Mouse (Mus musculus) embryonic stem cell, embryonic (primary cell): ENCODE results near the gene Serpina3j.
"Not testable (repeated sequence)": the region's sequence is repeated elsewhere in the genome, so short reads cannot be mapped to it uniquely, and the experiment has no call there.

Source experiments
- CTCF ChIA-PET, 4 experiments: fragments of 300-600 bp in 2 of 4; fragments of 350-600 bp in 2 of 4; sonication (Branson Sonifier 250); formaldehyde crosslinking; loops; one replicate each; lab custom pipeline; 2022; ENCODE audit warnings: inconsistent platforms in 2 of 4; lab: Charles Lee
- POLR2A ChIA-PET, 4 experiments: fragments of 300-600 bp in 2 of 4; fragments of 350-600 bp in 2 of 4; sonication (Branson Sonifier 250); formaldehyde crosslinking; loops; one replicate each; lab custom pipeline; 2022; ENCODE audit warnings: antibody characterized with exemption in 4 of 4, inconsistent platforms in 1 of 4; lab: Charles Lee

Serpina3j gene

GRCm38 (mm10) chr12:104314253-104314652 lies at the start of gene Serpina3j:
Gene Serpina3j, plus strand, starts transcription at chr12:104314553.
- ChIA-PET POLR2A (no interaction called here), CTCF (no interaction called here)

- ChIA-PET POLR2A (interaction anchor here in 1 of 4 experiments (1.1 kb wide), 1 partner anchor 19 kb away, joined by 4 read pairs; no protein-coding TSS in a partner anchor), CTCF (no interaction called here)
These were observed 48.0 kb upstream of the Serpina3j start for GRCm38 (mm10) chr12:104266374-104266773.

- CTCF ChIA-PET, result no interaction called here
- POLR2A ChIA-PET, result interaction anchor here in 1 of 4 experiments (1.4 kb wide), 1 partner anchor 31 kb away, joined by 3 read pairs; no protein-coding TSS in a partner anchor
These were observed 35.9 kb upstream of the Serpina3j start for GRCm38 (mm10) chr12:104278216-104279055.

- ChIA-PET POLR2A (interaction anchor here in 1 of 4 experiments (1.4 kb wide), 1 partner anchor 31 kb away, joined by 3 read pairs; no protein-coding TSS in a partner anchor), CTCF (no interaction called here)
These were observed 35.3 kb upstream of the Serpina3j start for GRCm38 (mm10) chr12:104279056-104279435.

GRCm38 (mm10) chr12:104283380-104283779 lies 31.0 kb upstream of the Serpina3j start:
- ChIA-PET CTCF (no interaction called here), POLR2A (no interaction called here)

GRCm38 (mm10) chr12:104288336-104288735 lies 26.0 kb upstream of the Serpina3j start:
- POLR2A ChIA-PET, result no interaction called here
- CTCF ChIA-PET, result interaction anchor here in 1 of 4 experiments (0.5 kb wide), 1 partner anchor 189 kb away, joined by 3 read pairs; no protein-coding TSS in a partner anchor

- ChIA-PET CTCF (interaction anchor here in 1 of 4 experiments (1.5 kb wide), 1 partner anchor 129 kb away, joined by 3 read pairs; no protein-coding TSS in a partner anchor), POLR2A (no interaction called here)
These were observed 24.5 kb upstream of the Serpina3j start for GRCm38 (mm10) chr12:104289872-104290271.

- CTCF ChIA-PET, result no interaction called here
- POLR2A ChIA-PET, result interaction anchor here in 1 of 4 experiments (1.3 kb wide), 1 partner anchor 12 kb away, joined by 3 read pairs; no protein-coding TSS in a partner anchor
These were observed 20.4 kb upstream of the Serpina3j start for GRCm38 (mm10) chr12:104293963-104294362.

- POLR2A ChIA-PET, result interaction anchor here in 1 of 4 experiments (0.6 kb wide), 1 partner anchor 13 kb away, joined by 3 read pairs; no protein-coding TSS in a partner anchor
These were observed 16.3 kb upstream of the Serpina3j start for GRCm38 (mm10) chr12:104298049-104298448.

GRCm38 (mm10) chr12:104305991-104306390 lies 8.4 kb upstream of the Serpina3j start:
- POLR2A ChIA-PET, result interaction anchor here in 1 of 4 experiments (1.3 kb wide), 1 partner anchor 13 kb away, joined by 3 read pairs; no protein-coding TSS in a partner anchor
- CTCF ChIA-PET, result interaction anchor here in 2 of 4 experiments (0.6 to 1.0 kb wide), 2 partner anchors 113 to 320 kb away, joined by 3 read pairs; no protein-coding TSS in a partner anchor

More at GRCm38 (mm10) chr12:104298049-104298448, 16.3 kb upstream of the Serpina3j start:
- CTCF ChIA-PET, result no interaction called here

- ChIA-PET POLR2A (no interaction called here), CTCF (no interaction called here)
These were observed 8.1 kb downstream of the Serpina3j start for GRCm38 (mm10) chr12:104322454-104322853.

GRCm38 (mm10) chr12:104331701-104332100 lies 17.3 kb downstream of the Serpina3j start:
- POLR2A ChIA-PET, result no interaction called here
- CTCF ChIA-PET, result no interaction called here

GRCm38 (mm10) chr12:104336873-104337272 lies 22.5 kb downstream of the Serpina3j start:
- POLR2A ChIA-PET, CTCF ChIA-PET: not testable (repeated sequence)

- CTCF ChIA-PET, POLR2A ChIA-PET: not testable (repeated sequence)
These were observed 23.9 kb downstream of the Serpina3j start, which contains the start of the genes Serpina3k and Serpina3m for GRCm38 (mm10) chr12:104338226-104338625. Gene Serpina3k, plus strand, starts transcription at chr12:104338486. Gene Serpina3m, plus strand, starts transcription at chr12:104338486.

- CTCF ChIA-PET, result no interaction called here
- POLR2A ChIA-PET, result no interaction called here
These were observed 24.4 kb downstream of the Serpina3j start for GRCm38 (mm10) chr12:104338705-104339104.

GRCm38 (mm10) chr12:104342489-104342888 lies 28.1 kb downstream of the Serpina3j start:
- CTCF ChIA-PET, POLR2A ChIA-PET: not testable (repeated sequence)

GRCm38 (mm10) chr12:104345181-104345580 lies 30.8 kb downstream of the Serpina3j start:
- CTCF ChIA-PET, result no interaction called here

GRCm38 (mm10) chr12:104345707-104346106 lies 31.4 kb downstream of the Serpina3j start:
- CTCF ChIA-PET, result no interaction called here
- POLR2A ChIA-PET, result no interaction called here

More at GRCm38 (mm10) chr12:104345181-104345580, 30.8 kb downstream of the Serpina3j start:
- POLR2A ChIA-PET, result no interaction called here

- ChIA-PET POLR2A (interaction anchor here in 1 of 4 experiments (0.9 kb wide), 1 partner anchor 71 kb away, joined by 4 read pairs; no protein-coding TSS in a partner anchor), CTCF (no interaction called here)
These were observed 32.7 kb downstream of the Serpina3j start for GRCm38 (mm10) chr12:104347091-104347490.
